In genomic region chr7:81599379-81600280, GRCm38 (mm10) we compare ENCODE assay signal across 11 mouse cellular contexts. TPM values are rescaled to one million over a fixed set of nuclear protein-coding genes. Genes with fewer than 3 reads are reported as not detected.
DNase-seq lines count a peak whose midpoint lies in the region; ATAC-seq and TF ChIP-seq lines count a peak whose summit lies in the region.
"Had no signal": no experiment of that assay in that cellular context is flagged by ENCODE, and none has a peak within 500 bp of the region (broad histone marks: within the 10 kb centered on the region; RNA-seq: fewer than 3 reads in every experiment).

No protein-coding gene starts in this region.

- H3K27me3 ChIP-seq in heart, embryonic 15.5 days = no peaks in the 10 kb centered on the region
- no peaks in the 10 kb centered on the region for H3K27me3 ChIP-seq in midbrain, embryonic 11.5 days (ENCODE audit: control insufficient read depth, insufficient read depth, low read length)
- no peaks in the 10 kb centered on the region for H3K27me3 ChIP-seq in midbrain, embryonic 15.5 days (replicated peaks)

- peaks cover 23% of the 10 kb centered on the region for H3K4me1 ChIP-seq in heart, embryonic 15.5 days (replicated peaks)
- H3K4me1 ChIP-seq in midbrain, embryonic 11.5 days (ENCODE audit: control insufficient read depth, insufficient read depth, low read length) = no peaks in the 10 kb centered on the region
- no peaks in the 10 kb centered on the region for H3K4me1 ChIP-seq in midbrain, embryonic 15.5 days
- peaks cover 9% of the 10 kb centered on the region for H3K4me1 ChIP-seq in cortical plate, adult 2 months (ENCODE audit: control insufficient read depth, insufficient read depth, low read length)
- no peaks in the 10 kb centered on the region for H3K4me1 ChIP-seq in lung, adult 2 months (ENCODE audit: control insufficient read depth, insufficient read depth, low read length)

- DNase-seq in heart, adult 18-20 months = no peak
- DNase-seq in midbrain, embryonic 11.5 days (ENCODE audit: low spot score, missing footprints) = peak; percentile 21
- DNase-seq in right cerebral cortex, postnatal 10 days (ENCODE audit: low spot score in 2 of 2) = peak; percentile 46 to 57
- no peak for DNase-seq in lung, adult 2 months
- DNase-seq: cerebellum, postnatal 25 days; gastrocnemius, postnatal 14 days; kidney, adult 8-10 months had no signal

- no peak for TF ChIP-seq CTCF in cortical plate, adult 2 months (IDR thresholded peaks at IDR 0.05; ENCODE audit: extremely low read depth, insufficient read depth, low read length)
- TF ChIP-seq CTCF in lung, adult 2 months (IDR thresholded peaks at IDR 0.05; ENCODE audit: insufficient read depth, low read length) = no peak

- H3K27ac ChIP-seq in heart, embryonic 15.5 days = peak overlapping the region; percentile 25; the same call in 1 of the 2 replicates
- no peak overlapping the region for H3K27ac ChIP-seq in midbrain, embryonic 11.5 days (ENCODE audit: low read depth, low read length)
- H3K27ac ChIP-seq in midbrain, embryonic 15.5 days = no peak overlapping the region
- H3K27ac ChIP-seq in cortical plate, adult 2 months (ENCODE audit: insufficient read depth, low read length) = peak overlapping the region; percentile 36; the same call in 1 of the 2 replicates

- peak; percentile 36; the same call in 1 of the 2 replicates for ATAC-seq in heart, embryonic 15.5 days (replicated peaks; ENCODE audit: insufficient number of reproducible peaks, insufficient read depth, low FRiP score, low read depth)
- no peak for ATAC-seq in midbrain, embryonic 11.5 days (ENCODE audit: low FRiP score)
- ATAC-seq in midbrain, embryonic 15.5 days (replicated peaks) = no peak; the same call in 1 of the 2 replicates
- no peak for ATAC-seq in granulocyte monocyte progenitor cell, adult 5-6 weeks (replicated peaks; ENCODE audit: poor library complexity, severe bottlenecking)

- H3K36me3 ChIP-seq in heart, embryonic 15.5 days = peaks cover 35% of the 10 kb centered on the region
- H3K36me3 ChIP-seq in midbrain, embryonic 11.5 days (ENCODE audit: control insufficient read depth, insufficient read depth, low read length) = peaks cover 5% of the 10 kb centered on the region; the same call in 1 of the 2 replicates
- H3K36me3 ChIP-seq in midbrain, embryonic 15.5 days (replicated peaks) = peaks cover 25% of the 10 kb centered on the region

- no peaks in the 10 kb centered on the region for H3K9me3 ChIP-seq in heart, embryonic 15.5 days (replicated peaks)
- no peaks in the 10 kb centered on the region for H3K9me3 ChIP-seq in midbrain, embryonic 11.5 days (ENCODE audit: control insufficient read depth, low read length)
- no peaks in the 10 kb centered on the region for H3K9me3 ChIP-seq in midbrain, embryonic 15.5 days

- H3K9ac ChIP-seq in heart, embryonic 15.5 days = no peak overlapping the region
- H3K9ac ChIP-seq in midbrain, embryonic 11.5 days (ENCODE audit: low read length) = no peak overlapping the region
- no peak overlapping the region for H3K9ac ChIP-seq in midbrain, embryonic 15.5 days

- no peak for TF ChIP-seq POLR2A in cortical plate, adult 2 months (IDR thresholded peaks at IDR 0.05; ENCODE audit: extremely low read depth, insufficient read depth, low read length)
- TF ChIP-seq POLR2A in lung, adult 2 months (IDR thresholded peaks at IDR 0.05; ENCODE audit: borderline replicate concordance, extremely low read depth, low read depth, low read length) = no peak

- no peak overlapping the region for H3K4me2 ChIP-seq in heart, embryonic 15.5 days
- no peak overlapping the region for H3K4me2 ChIP-seq in midbrain, embryonic 11.5 days
- no peak overlapping the region for H3K4me2 ChIP-seq in midbrain, embryonic 15.5 days

- 54% methylated on average over 8 of the region's 8 CpGs for WGBS in heart, embryonic 15.5 days
- WGBS in midbrain, embryonic 11.5 days = 79% methylated on average over 8 of the region's 8 CpGs
- WGBS in midbrain, embryonic 15.5 days = 74% methylated on average over 8 of the region's 8 CpGs
- 53% methylated on average over 8 of the region's 8 CpGs for WGBS in lung, adult 2 months

- H3K4me3 ChIP-seq in heart, embryonic 15.5 days = no peak overlapping the region
- H3K4me3 ChIP-seq in midbrain, embryonic 11.5 days (ENCODE audit: low read depth, low read length) = no peak overlapping the region
- no peak overlapping the region for H3K4me3 ChIP-seq in midbrain, embryonic 15.5 days
- H3K4me3 ChIP-seq in cortical plate, adult 2 months (ENCODE audit: insufficient read depth, low read length) = no peak overlapping the region
- no peak overlapping the region for H3K4me3 ChIP-seq in lung, adult 2 months (replicated peaks; ENCODE audit: extremely low read depth, low read depth, low read length)

RNA-seq across cellular contexts. Expression of gene Whamm, which starts 28.6 kb away (rescaled TPM):
- polyA plus RNA-seq in heart, embryonic 15.5 days (2015; fragmentation: Nextera tagmentation; extraction: Ambion mirVana) = 4.6 and 4.9 TPM in 2 replicates
- total RNA-seq in heart, adult 18-20 months (2021) = 1 to 10 TPM; 7.3 to 9.1 TPM
- 4.2 and 5.7 TPM in 2 replicates for polyA plus RNA-seq in midbrain, embryonic 11.5 days (2014; fragmentation: Nextera tagmentation; extraction: Ambion mirVana)
- 6.0 and 6.9 TPM in 2 replicates for polyA plus RNA-seq in midbrain, embryonic 15.5 days (2015; fragmentation: Nextera tagmentation; extraction: Ambion mirVana)
- 19.9 and 22.3 TPM in 2 replicates for polyA plus RNA-seq in cortical plate, adult 2 months (2012; rRNA removed)
- 9.2 and 14.1 TPM in 2 replicates for total RNA-seq in granulocyte monocyte progenitor cell, adult 5-6 weeks (2014; fragmentation: Nextera tagmentation)
- total RNA-seq in granulocyte monocyte progenitor cell, adult 5-6 weeks (2017) = 18.4 and 19.3 TPM in 2 replicates
- polyA plus RNA-seq in lung, adult 2 months (2012; rRNA removed) = 24.8 and 28.2 TPM in 2 replicates

RNA-seq across cellular contexts. Expression of gene Fsd2, which starts 32.9 kb away (rescaled TPM):
- 66.9 and 70.2 TPM in 2 replicates for polyA plus RNA-seq in heart, embryonic 15.5 days (2015; fragmentation: Nextera tagmentation; extraction: Ambion mirVana)
- total RNA-seq in heart, adult 18-20 months (2021) = 100 to 1,000 TPM; 322 to 355 TPM
- polyA plus RNA-seq in midbrain, embryonic 11.5 days (2014; fragmentation: Nextera tagmentation; extraction: Ambion mirVana) = 0.08 and 0.22 TPM in 2 replicates
- 0.17 and 0.29 TPM in 2 replicates for polyA plus RNA-seq in midbrain, embryonic 15.5 days (2015; fragmentation: Nextera tagmentation; extraction: Ambion mirVana)
- polyA plus RNA-seq in cortical plate, adult 2 months (2012; rRNA removed) = 0.11 and 0.13 TPM in 2 replicates
- 0.66 TPM in 1 of 2 replicates, not detected in the other for total RNA-seq in granulocyte monocyte progenitor cell, adult 5-6 weeks (2014; fragmentation: Nextera tagmentation)
- total RNA-seq in granulocyte monocyte progenitor cell, adult 5-6 weeks (2017) = 0.13 and 0.41 TPM in 2 replicates
- polyA plus RNA-seq in lung, adult 2 months (2012; rRNA removed) = 1.0 and 2.7 TPM in 2 replicates

Comparison
In these comparisons a context has a peak if more than half of its experiments do, and no peak if none do; other contexts are left out.
1. H3K27ac ChIP-seq: peak in heart, embryonic 15.5 days (single experiment) and cortical plate, adult 2 months (single experiment); none in midbrain, embryonic 11.5 days (single experiment) and midbrain, embryonic 15.5 days (single experiment).
2. DNase-seq: peak in midbrain, embryonic 11.5 days (single experiment) and right cerebral cortex, postnatal 10 days (2 of 2); none in heart, adult 18-20 months (0 of 2) and lung, adult 2 months (single experiment).
3. RNA of gene Fsd2, which starts 32.9 kb away (polyA plus RNA-seq): 66.9 to 70.2 TPM in heart, embryonic 15.5 days; 1.0 to 2.7 TPM in lung, adult 2 months, 0.17 to 0.29 TPM in midbrain, embryonic 15.5 days, 0.11 to 0.13 TPM in cortical plate, adult 2 months and 0.08 to 0.22 TPM in midbrain, embryonic 11.5 days; every median in the first group is over 10 times any median in the second.